Mouse (Mus musculus): Measurements from ENCODE around the gene Camta1.
A peak's percentile ranks its signal among the peaks of the same experiment; 100 is the strongest.

Camta1 gene

GRCm38 (mm10) chr4:151179639-151180038 lies 682.0 kb downstream of the Camta1 start:
- DNase-seq = no peak

- DNase-seq = peak; percentile 83
These were observed 682.7 kb downstream of the Camta1 start for GRCm38 (mm10) chr4:151178970-151179378.

GRCm38 (mm10) chr4:151172526-151172925 lies 689.1 kb downstream of the Camta1 start:
- no peak for DNase-seq

GRCm38 (mm10) chr4:151171117-151171516 lies 690.6 kb downstream of the Camta1 start:
- no peak for DNase-seq

- no peak for DNase-seq
These were observed 691.0 kb downstream of the Camta1 start for GRCm38 (mm10) chr4:151170658-151171057.

- DNase-seq = no peak
These were observed 694.7 kb downstream of the Camta1 start for GRCm38 (mm10) chr4:151166969-151167368.

- peak; percentile 83 for DNase-seq
These were observed 696.1 kb downstream of the Camta1 start for GRCm38 (mm10) chr4:151165539-151165938.

GRCm38 (mm10) chr4:151164309-151164708 lies 697.4 kb downstream of the Camta1 start:
- no peak for DNase-seq

GRCm38 (mm10) chr4:151161869-151162268 lies 699.8 kb downstream of the Camta1 start:
- DNase-seq = no peak

GRCm38 (mm10) chr4:151160932-151161331 lies 700.7 kb downstream of the Camta1 start:
- no peak for DNase-seq

GRCm38 (mm10) chr4:151160476-151160875 lies 701.2 kb downstream of the Camta1 start:
- no peak for DNase-seq

- no peak for DNase-seq
These were observed 703.4 kb downstream of the Camta1 start for GRCm38 (mm10) chr4:151158250-151158649.

GRCm38 (mm10) chr4:151156904-151157303 lies 704.8 kb downstream of the Camta1 start:
- peak; percentile 95 for DNase-seq

GRCm38 (mm10) chr4:151155587-151155986 lies 706.1 kb downstream of the Camta1 start:
- DNase-seq = no peak

- DNase-seq = no peak
These were observed 707.4 kb downstream of the Camta1 start for GRCm38 (mm10) chr4:151154306-151154705.

GRCm38 (mm10) chr4:151152010-151152409 lies 709.7 kb downstream of the Camta1 start:
- no peak for DNase-seq

GRCm38 (mm10) chr4:151150842-151151241 lies 710.8 kb downstream of the Camta1 start:
- no peak for DNase-seq

- no peak for DNase-seq
These were observed 711.6 kb downstream of the Camta1 start for GRCm38 (mm10) chr4:151150115-151150514.

GRCm38 (mm10) chr4:151147541-151147940 lies 714.1 kb downstream of the Camta1 start:
- DNase-seq = no peak

GRCm38 (mm10) chr4:151144121-151144520 lies 717.6 kb downstream of the Camta1 start:
- no peak for DNase-seq

- peak; percentile 100 for DNase-seq
These were observed 720.3 kb downstream of the Camta1 start for GRCm38 (mm10) chr4:151141196-151141880.

- peak; percentile 89 for DNase-seq
These were observed 721.2 kb downstream of the Camta1 start for GRCm38 (mm10) chr4:151140368-151140982.

GRCm38 (mm10) chr4:151139053-151139840 lies 722.4 kb downstream of the Camta1 start:
- peak; percentile 89 for DNase-seq

- no peak for DNase-seq
These were observed 723.1 kb downstream of the Camta1 start for GRCm38 (mm10) chr4:151138586-151138985.
